Mouse (Mus musculus): Measurements from ENCODE around the gene Selenok. TPM values are rescaled to one million over a fixed set of nuclear protein-coding genes. Genes with fewer than 3 reads are reported as not detected.

Selenok gene
- total RNA-seq, 1 experiment from 2014 or later = 371 TPM

GRCm38 (mm10) chr14:30018846-30019245 lies 50.7 kb downstream of the Selenok start:
- no peak for ATAC-seq (replicated peaks in 1 of 2; ENCODE audit: insufficient read depth in 1 of 2, low FRiP score in 2 of 2, low TSS enrichment in 1 of 2, low read depth in 1 of 2, poor library complexity in 2 of 2, severe bottlenecking in 2 of 2)

GRCm38 (mm10) chr14:30019375-30019774 lies 51.3 kb downstream of the Selenok start:
- no peak for ATAC-seq (replicated peaks in 1 of 2; ENCODE audit: insufficient read depth in 1 of 2, low FRiP score in 2 of 2, low TSS enrichment in 1 of 2, low read depth in 1 of 2, poor library complexity in 2 of 2, severe bottlenecking in 2 of 2)

- ATAC-seq (replicated peaks in 1 of 2; ENCODE audit: insufficient read depth in 1 of 2, low FRiP score in 2 of 2, low TSS enrichment in 1 of 2, low read depth in 1 of 2, poor library complexity in 2 of 2, severe bottlenecking in 2 of 2) = no peak
Observed at GRCm38 (mm10) chr14:30019792-30020575, 51.9 kb downstream of the Selenok start.

- ATAC-seq (replicated peaks in 1 of 2; ENCODE audit: insufficient read depth in 1 of 2, low FRiP score in 2 of 2, low TSS enrichment in 1 of 2, low read depth in 1 of 2, poor library complexity in 2 of 2, severe bottlenecking in 2 of 2) = peak; percentile 50 to 64; a peak in 3 of 4 replicates
Observed at GRCm38 (mm10) chr14:30022471-30022870, 54.4 kb downstream of the Selenok start.

GRCm38 (mm10) chr14:30024387-30024786 lies 56.3 kb downstream of the Selenok start:
- ATAC-seq (replicated peaks in 1 of 2; ENCODE audit: insufficient read depth in 1 of 2, low FRiP score in 2 of 2, low TSS enrichment in 1 of 2, low read depth in 1 of 2, poor library complexity in 2 of 2, severe bottlenecking in 2 of 2) = peak; percentile 47 to 55; a peak in 2 of 4 replicates

Other genes starting within 250 kb of the Selenok start
- not detected in 2 replicates for gene Cacna2d3, start 246.4 kb upstream of the Selenok start, total RNA-seq (2017)
- gene Actr8, start 10.0 kb downstream of the Selenok start, total RNA-seq (2017) = 38.1 and 40.5 TPM in 2 replicates
- gene Il17rb, start 40.6 kb downstream of the Selenok start, total RNA-seq (2017) = 3.4 and 3.6 TPM in 2 replicates
- gene Chdh, start 40.7 kb downstream of the Selenok start, total RNA-seq (2017) = 10.5 and 14.8 TPM in 2 replicates